Mouse (Mus musculus) gastrocnemius, postnatal 25 days (tissue): ENCODE data around the gene Pappa2. TPM values are rescaled to one million over a fixed set of nuclear protein-coding genes. Genes with fewer than 3 reads are reported as not detected.

Source experiments
- DNase-seq: peaks from one replicate; pipeline ENCODE4 v3.0.0; 2022
- total RNA-seq, 2 experiments: library from RNA; stranded (reverse); gene quantifications; 1 replicate in 1 of 2; 2 replicates in 1 of 2; pipeline ENCODE4 v1.2.3; 2021

The Pappa2 gene
- total RNA-seq, 2 experiments from 2014 or later: 0.38 to 0.48 TPM

DNA sequence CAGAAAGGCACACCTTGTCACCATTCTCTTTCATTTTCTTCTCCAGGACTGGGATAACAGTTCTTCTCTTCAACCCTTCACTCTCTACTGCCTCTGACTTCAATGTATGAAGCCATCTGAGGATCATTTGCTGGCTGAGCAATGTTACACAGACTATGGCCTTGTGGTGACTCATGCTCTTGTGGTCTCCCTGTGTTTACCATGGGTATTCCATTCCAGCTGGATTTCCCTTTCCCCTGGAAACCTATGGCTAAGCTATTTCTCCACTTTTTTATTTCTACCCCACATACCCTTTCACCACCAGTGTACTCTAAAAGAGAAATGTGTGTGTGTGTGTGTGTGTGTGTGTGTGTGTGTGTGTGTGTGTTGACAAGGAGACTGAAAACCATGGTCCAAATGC is 83.0 kb downstream of the Pappa2 start:
- no peak for DNase-seq

DNA sequence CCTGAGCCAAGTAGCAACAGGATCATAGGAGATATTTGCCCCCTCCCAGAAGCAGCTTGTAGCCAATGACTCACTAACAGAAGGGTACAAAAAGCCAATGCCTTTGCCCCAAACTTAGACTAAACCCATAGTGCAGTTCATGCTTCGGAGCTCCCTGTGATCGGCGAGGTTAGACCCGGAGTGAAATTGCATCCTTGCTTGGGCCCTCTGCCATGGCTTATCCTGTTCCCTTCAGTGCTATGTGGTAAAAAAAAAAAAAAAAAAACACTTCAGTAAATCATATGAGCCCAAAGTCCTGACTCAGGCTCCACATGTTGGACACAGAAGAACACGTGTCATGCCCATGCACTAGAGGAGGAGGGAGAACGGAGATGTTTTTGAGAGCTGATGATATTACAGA is 85.8 kb downstream of the Pappa2 start:
- peak; percentile 13 for DNase-seq

DNA sequence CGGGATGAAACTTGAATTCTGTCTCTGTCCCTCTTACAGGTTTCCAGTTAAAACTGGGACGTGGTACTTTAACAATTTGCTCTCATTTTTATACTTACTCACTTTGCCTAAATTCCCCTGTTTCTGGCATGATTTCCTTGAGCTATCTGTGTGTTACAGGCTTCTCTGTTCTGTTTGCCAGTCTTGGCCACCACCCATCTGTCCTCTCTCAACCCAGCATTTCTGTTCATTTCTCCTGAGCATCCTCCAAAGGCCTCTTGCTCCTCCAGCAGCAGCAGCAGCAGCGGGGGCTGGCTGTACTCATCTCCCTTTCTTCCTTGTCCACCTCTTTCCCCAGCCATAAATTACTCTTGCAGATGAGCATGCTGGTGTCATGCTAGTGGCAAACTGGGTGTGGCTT is 104.8 kb downstream of the Pappa2 start:
- DNase-seq: no peak

DNA sequence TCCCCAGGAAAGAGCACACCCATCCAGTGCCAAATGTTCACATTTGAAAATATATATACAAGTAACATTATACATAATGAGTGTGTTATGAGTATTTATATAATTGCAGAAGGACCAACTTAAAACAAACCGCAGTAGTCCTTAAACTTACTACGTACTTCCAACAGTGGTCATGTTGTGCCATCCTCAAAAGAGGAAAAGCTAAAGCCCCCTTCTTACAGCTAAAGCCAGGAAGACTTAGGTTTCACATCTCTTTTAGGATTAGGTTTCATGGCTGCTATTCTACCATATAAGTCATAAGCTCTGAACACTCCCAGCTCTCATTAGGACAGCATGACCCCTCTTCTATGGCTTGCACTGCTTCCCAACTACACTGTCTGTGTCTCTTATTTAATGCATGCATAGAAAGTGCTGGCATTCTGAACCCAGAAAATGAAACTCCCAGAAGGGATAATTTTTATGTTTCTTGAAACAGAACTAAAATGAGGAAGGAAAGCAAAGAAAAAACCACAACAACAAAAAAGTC is 105.7 kb downstream of the Pappa2 start:
- DNase-seq: no peak

DNA sequence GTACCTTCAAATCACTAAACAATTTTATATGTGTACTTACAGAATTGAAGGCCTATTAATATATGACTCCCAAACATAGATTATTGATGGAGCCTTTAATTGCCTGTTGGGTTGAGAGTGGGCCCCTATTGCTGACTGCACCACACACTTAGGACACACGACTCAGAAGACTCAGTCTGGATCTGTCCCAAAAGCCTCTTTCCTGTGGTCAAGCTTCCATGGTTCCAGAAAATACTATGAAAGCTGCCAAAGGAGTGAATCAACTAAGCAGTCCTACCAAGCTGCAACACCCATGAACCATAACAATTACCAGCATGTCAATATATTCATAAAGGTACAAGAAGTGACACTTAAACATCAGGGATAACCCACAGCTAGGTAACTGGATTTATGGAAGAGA is 106.7 kb downstream of the Pappa2 start:
- DNase-seq: no peak

DNA sequence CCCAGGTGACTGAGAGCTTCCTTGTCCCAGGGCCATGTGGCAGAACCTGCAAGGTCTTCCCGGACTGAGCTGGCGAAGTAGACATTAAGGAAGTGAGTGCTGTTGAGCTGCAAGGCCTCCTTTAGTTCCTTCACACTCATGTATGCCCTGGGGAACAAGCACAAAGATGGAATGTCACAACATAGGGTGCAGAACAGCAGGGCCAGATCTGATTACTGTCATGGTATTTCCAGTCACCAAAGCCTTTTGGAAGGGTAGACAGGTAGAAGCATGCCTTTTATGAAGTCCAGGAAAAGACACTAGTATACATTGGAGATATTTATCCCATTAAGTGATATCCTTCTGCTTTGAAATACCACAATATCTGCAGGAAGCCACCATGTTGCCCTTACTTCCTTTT is 108.9 kb downstream of the Pappa2 start:
- DNase-seq: no peak

DNA sequence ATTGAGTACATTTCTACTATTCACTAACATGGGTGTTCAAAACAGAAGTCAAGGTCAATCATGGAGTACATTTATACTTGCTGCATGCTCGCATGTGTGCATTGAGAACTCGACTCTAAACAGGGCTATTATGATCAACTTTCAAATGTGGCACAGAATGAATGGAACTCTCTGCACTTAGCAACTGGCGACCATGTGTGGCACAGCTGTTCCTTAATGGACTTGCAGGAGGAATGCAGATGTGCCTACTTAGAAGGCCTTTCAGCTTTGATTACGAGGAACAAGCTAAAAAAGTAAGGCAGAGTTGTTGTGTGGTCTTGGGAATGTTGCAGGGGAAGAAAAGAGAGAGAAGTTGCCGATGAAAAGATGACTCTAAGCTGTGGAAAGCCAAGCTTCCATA is 120.1 kb downstream of the Pappa2 start:
- no peak for DNase-seq

DNA sequence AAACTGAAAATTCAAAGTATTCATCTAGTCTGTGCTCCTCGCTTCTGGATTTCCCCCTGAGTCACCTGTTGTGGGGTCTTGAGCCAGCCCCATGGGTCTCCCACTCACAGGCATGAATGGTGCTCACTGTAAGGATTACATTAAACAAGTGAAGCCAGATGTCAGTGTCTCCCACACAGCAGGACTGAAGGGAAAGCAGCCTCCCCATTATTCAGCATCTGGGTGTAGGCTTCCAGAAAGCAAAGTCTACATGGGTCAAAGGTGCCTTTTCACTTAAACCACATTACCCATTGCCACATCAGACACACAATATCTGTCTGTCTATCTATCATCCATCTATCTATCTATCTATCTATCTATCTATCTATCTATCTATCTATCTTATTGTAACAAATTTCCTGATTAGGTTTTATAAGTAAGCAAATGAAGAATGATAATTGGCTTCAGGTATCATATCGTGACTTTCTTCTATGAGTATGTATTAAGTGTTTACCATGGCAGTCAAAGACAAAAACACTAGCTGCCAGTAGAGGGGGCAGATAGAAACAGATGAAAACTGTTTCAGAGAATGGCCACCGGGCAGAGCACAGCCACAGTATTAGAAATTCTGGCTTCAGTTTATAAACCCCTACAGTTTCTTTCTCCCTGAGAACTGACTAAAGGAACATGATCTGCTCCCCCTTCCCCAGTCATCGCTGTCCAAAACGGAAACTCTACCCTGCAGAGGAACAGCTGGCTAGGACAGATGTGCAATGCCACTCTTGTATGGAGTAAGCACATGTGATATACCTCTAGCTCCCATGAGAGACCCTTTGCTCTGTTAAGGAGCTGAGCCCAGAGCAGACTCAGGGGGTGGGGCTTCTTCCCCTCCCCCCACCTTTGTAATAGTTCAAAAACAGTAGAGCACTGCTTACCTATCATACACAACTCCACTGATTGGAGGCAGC is 126.1 kb downstream of the Pappa2 start:
- DNase-seq: no peak

DNA sequence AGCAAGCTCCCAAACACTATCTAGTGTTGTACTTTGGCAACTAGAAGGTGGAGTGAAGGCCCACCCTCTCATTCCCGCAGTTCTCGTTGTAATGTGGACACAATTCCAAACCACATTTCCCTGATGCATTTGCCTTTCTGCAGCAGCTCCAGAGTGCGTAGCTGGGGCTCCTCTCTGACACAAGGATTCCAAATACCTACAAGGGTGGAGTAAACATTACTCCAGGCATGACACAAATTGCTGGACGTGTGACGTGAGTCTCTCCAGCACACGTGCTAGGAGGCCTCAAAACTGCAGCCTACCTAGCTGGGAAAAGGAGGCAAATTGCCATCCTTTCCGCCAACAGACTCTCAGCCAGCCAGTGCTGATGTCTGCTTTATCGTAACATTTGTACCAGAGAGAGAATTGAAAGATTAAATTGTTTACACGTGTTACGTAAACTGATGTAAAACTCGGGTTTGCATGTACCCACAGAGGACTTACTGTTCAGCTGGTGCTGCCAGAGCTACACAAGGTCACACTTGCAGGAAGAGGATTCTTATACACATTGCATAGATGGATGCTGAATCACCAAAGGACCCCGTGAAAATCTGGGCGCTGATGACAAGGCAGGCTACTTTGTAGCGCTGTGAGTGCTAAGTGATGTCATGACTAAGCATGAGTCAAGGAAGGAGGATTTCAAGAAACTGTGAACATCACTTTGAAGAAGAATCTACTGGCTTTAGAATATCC is 127.3 kb downstream of the Pappa2 start:
- DNase-seq: no peak

DNA sequence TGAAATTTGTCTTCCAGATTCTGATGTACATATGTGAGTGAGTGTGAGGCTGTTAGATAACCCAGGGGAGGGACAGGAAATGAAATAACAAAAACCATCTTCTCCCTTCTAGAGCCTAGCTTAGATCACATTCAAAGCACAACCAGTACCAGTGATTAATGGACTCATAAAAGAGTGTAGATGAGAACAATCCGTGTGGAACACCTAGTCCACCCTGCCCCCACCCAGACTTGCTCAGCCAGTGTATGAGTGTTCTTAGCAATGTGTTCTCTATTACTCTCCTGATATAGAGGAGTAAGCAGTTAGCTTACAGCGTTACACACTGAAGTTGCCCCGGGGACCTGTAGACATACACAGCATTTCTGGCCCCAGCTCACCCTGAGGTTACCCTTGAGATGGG is 129.8 kb downstream of the Pappa2 start:
- no peak for DNase-seq

DNA sequence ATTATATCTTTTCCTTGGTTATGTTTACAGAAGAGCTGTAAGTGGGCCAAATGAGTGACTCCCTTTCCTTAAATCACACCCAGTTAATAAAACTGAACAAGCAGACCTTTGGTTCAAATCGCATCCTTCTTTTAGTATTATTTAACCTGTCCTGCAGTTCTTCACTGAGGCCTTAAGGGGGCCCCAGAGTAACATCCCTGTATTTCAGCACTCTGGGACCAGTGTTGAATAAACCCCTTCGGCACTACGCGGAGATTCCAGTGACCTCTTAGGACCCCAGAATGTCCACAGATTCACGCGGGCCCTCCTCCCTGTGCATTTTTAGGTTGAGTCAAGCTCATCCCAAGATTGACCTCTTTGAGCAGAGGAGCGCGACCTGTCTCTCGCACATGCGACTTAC is 135.7 kb downstream of the Pappa2 start:
- DNase-seq: no peak

DNA sequence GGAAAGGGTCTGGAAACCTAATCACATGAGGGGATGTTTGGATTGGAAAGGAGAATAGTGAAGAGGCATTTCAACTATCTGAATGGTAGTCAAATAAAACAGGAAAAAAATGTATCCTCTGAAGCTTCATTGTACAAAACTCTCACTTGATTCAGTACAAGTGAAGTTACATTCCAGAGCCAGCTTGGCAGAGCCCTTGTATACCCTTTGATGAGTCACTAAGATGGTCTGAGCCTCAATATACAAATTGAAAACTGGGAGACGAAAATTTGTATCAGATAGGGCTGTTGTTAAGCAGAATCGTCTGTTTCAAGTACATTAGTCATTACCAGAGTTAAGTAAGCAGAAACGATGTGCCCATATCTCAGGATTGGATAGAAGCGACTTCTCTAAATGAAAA is 143.1 kb downstream of the Pappa2 start:
- no peak for DNase-seq

DNA sequence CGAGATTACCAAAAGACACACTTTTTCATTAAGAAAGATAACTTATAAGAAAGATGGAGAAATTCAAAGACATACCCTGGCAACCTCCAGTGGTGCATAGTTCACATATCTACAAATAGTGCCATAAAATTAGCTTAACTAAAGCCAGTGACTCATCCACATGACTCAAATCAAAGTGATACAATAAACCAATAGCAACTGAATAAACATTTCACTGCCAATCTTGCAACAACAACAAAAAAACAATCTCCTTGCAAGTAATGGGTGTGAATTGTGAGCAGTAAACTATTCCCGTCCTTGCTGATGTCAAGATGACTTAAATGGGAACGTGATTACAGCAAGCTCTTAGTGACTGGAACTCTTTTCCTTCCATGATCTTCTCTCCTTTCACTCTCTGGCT is 150.1 kb downstream of the Pappa2 start:
- no peak for DNase-seq

DNA sequence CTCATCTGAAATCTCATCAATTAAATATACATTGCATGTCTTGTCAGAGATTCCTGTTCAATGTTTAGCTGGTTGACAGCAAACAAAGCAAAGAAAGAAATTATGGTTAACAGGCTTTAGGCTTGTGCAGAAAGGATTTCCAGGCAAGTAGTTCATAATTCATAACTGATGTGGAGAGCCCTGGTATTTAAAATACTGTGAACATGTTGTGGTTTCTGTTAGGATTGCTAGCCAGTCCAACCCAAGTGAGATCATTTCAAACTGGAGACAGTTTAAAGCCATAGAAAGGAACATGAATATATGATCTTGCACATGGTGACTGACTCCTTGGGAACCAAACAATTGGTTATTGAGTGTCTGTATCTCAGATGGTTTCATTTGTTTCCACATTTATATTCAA is 152.4 kb downstream of the Pappa2 start:
- DNase-seq: no peak

DNA sequence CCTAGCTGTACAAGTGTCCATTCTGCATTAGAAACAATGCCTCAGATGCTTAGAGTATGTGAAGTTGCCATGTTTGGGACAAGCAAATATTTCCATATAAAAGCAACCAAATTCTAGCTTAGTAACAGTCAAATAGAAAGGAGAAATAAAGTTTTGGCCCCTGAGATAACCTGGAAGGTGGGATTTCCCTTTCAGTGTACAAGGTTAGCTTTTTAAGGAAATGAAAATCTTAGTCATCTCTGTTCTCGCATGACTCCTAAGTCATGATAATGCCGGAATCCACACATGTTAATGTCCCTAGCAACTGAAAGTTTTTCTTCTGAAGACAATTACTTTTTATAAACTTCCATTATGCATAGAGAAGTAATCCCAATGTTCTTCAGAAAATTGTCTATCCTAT is 160.6 kb downstream of the Pappa2 start:
- DNase-seq: no peak

DNA sequence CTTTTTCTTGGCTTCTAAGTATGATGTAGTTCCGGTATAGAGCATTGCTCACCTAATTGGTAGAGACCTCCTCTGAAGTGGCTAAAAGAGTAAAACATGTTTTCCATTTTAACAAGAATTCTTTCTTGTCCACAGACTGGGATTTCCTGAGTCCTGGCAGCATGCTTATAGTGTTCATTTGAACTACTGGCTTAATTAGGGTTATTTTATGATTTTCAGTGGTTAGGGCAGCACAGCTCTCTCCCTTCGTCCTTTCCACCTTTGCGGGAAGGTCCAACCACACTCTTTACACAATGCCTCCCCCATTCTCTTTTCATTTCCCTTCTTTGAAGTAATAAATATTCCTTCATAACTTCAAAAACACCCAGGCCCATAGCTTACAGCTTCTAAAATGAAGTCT is 163.8 kb downstream of the Pappa2 start:
- no peak for DNase-seq

DNA sequence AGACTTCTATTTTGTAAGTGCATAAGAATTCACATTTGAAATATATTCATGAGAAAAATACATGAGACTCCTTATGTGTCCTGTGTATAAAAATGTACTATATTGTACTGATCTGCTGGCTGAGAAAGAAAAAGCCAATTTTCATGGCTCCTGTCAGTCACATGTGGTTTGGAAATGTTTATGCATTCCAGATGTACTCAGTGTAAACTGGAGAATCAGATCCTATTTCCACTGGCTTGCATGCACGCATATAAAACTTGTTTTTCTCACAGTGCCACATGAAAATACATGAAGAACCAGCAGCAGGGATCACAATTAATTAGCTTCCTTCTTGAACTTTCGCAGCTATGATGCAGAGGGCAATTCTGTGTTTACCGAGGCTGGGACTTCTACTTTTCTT is 168.4 kb downstream of the Pappa2 start:
- DNase-seq: no peak

DNA sequence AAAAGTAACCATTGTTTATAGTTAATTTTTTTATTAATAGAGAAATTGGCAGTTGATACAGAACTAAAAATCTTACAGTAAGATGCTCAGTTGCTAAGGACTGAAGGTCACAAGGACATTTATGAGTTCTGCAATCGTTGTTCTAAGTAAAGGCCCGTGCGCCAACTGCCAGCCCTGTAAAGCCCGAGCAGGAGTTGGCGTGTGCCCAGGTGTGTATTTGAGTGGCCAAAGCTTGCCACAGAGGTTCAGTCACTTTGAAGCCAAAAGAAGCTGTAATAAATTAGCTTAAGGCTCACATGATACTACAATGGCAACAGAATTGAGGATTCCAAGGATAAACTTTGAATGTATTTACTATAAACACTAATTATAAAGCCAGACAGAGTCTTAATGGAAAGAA is 204.8 kb downstream of the Pappa2 start:
- no peak for DNase-seq

DNA sequence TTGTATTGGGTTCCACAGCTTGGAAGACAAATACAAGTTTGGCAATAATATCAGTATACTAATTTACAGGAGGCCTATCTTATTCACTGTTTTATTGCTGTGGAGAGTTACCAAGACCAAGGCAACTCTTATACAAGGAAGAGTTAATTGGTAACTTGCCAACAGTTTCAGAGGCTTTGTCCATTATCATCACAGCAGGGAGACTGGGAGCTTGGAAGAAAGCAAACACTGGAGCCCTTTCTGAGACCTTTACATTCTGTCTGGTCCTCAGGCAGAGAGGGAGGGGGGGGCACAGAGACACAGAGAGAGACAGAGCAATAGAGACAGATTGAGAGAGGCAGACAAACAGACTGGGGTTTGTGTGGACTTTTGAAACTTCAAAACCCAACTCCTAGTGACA is 207.2 kb downstream of the Pappa2 start:
- DNase-seq: no peak

DNA sequence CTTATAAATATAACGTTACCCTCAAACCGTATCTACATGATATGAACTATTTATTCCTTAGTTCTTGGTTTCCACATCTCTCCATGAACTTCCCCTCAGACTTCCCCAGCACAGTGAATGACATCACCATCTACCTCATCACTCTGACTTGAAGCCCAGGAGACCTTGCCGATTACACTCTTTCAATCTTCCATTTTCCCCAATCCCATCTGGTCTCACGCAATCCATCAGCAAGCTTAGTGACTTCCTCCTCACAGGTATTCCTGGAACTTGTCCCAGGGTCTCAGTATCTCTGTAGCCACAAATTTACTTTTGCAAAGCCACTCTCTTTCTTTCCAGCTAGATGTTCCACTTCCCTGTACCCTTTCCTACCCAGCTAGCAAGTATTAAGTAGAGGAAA is 209.5 kb downstream of the Pappa2 start:
- no peak for DNase-seq

DNA sequence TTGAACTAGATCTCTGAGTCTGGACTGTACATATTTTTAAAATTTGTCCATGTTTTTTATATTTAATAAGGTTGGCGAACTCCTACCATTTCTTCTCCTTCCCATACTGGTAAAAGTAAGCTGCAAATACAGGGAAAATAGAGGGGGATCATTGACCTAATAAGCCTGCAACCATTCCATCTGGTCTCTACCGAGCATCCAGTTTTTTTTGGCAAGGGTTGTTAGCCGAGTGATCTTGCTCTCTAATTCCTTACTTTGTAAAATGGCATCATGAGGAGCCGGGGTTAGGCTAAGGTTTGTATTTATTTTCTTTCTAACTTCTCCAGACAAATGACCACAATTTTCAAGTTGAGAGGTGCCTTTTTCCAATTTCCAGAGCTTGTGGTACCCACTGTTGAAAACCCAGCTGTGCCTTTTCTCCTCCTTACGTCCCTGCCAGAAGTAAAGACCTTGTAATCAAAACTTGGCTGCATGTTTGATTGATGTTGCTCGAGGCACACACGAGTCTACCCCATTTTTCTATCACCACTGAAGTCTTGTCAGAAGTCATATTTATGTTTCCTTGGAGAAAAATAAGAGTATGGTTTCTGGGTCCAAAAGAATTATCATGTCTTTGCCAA is 210.1 kb downstream of the Pappa2 start:
- DNase-seq: no peak

DNA sequence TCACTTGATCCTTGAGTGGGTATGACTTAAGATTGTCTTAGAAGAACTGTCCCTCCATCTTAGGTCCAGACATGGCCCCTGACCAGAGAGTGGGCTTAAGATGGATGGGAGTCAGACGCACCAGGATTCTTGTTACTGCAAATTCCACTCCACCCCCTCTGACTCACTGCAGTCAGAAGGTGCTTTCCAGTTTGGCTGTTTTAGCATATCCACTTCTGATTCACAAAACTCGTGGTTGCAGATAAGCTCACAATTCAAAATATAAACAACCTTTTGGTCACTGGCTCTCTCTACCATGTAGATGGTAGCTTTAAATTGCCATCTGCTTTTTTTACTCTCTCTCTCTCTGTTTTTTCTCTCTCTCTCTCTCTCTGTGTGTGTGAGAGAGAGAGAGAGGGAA is 214.4 kb downstream of the Pappa2 start:
- no peak for DNase-seq

DNA sequence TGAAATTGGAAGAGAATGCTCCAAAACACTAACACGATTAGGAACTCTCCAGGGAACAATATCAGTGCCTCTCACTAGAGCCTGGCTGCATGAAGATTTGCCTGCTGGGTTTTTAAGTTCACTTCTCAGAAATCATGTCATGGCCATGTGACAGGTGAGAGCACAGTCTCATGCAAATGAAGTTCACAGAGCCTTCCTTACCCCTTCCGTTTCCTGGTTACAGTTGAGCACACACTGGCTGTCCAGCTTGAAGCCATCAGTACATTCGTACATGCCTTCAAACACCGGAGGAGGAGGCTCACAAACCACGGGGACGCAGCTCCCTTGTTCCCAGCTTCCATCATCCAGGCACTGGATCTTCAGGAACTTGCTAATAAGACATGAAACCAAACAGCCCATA is 215.6 kb downstream of the Pappa2 start:
- no peak for DNase-seq
